Mouse (Mus musculus): Measurements from ENCODE around the gene Pqlc3. TPM values are rescaled to one million over a fixed set of nuclear protein-coding genes. Genes with fewer than 3 reads are reported as not detected.

Gene Pqlc3
- total and polyA plus RNA-seq, 3 experiments: 5.2 to 13.1 TPM; not detected in 1

- Histone ChIP-seq H3K36me3 (ENCODE audit: control insufficient read depth in 1 of 2, insufficient read depth in 2 of 2, low read length in 2 of 2) (no peaks in the 10 kb centered on the region), H3K4me3 (ENCODE audit: control insufficient read depth in 1 of 2, insufficient read depth in 1 of 2, low read depth in 2 of 2, low read length in 2 of 2) (no peak within 1 kb of the TSS), H3K27me3 (ENCODE audit: control insufficient read depth in 1 of 2, insufficient read depth in 2 of 2, low read length in 2 of 2) (0 out of 4 replicates have a peak, but pooled peaks cover 0 to 1% of the 10 kb centered on the region in 2 experiments), H3K9me3 (replicated peaks; ENCODE audit: insufficient read depth, low read length) (no peaks in the 10 kb centered on the region), H3K9ac (ENCODE audit: control insufficient read depth, low read depth, low read length, poor library complexity, severe bottlenecking) (no peak within 1 kb of the TSS), H3K27ac (ENCODE audit: control insufficient read depth, low read depth, low read length) (no peak within 1 kb of the TSS), H3K4me1 (ENCODE audit: control insufficient read depth in 1 of 2, insufficient read depth in 2 of 2, low read length in 2 of 2) (no peaks in the 10 kb centered on the region), H3K79me2 (ENCODE audit: control insufficient read depth, insufficient read depth, low read length, poor library complexity) (no peaks in the 10 kb centered on the region)
- peak; percentile 44 for DNase-seq (ENCODE audit: low read depth, low spot score)
- TF ChIP-seq ZC3H11A (IDR thresholded peaks at IDR 0.05; ENCODE audit: low read depth, low read length) (peak; percentile 30; the same call in 1 of the 2 replicates), CTCF (IDR thresholded peaks at IDR 0.05 in 2 of 3, conservative IDR thresholded peaks at IDR 0.05 in 1 of 3; ENCODE audit: control insufficient read depth in 1 of 3, insufficient read depth in 1 of 3, low read depth in 2 of 3, low read length in 3 of 3, poor library complexity in 1 of 3, severe bottlenecking in 1 of 3) (peak; percentile 46 to 75 (median 63)), SMC3 (IDR thresholded peaks at IDR 0.05; ENCODE audit: low read depth, low read length) (peak; percentile 75), ZNF384 (IDR thresholded peaks at IDR 0.05; ENCODE audit: low read depth, low read length) (no peak), RAD21 (IDR thresholded peaks at IDR 0.05; ENCODE audit: low read depth, low read length) (peak; percentile 40), KAT2A (conservative IDR thresholded peaks at IDR 0.05; ENCODE audit: low read depth, low read length) (no peak)
Measured at GRCm38 (mm10) chr12:17011100-17011870, 11.1 kb upstream of the Pqlc3 start, which contains the start of gene 2410004P03Rik. Gene 2410004P03Rik, minus strand, starts transcription at chr12:17011727.

- no peak overlapping the region for H3K27ac ChIP-seq (ENCODE audit: control insufficient read depth, low read depth, low read length)
- H3K79me2 ChIP-seq (ENCODE audit: control insufficient read depth, insufficient read depth, low read length, poor library complexity): no peaks in the 10 kb centered on the region
- 0 out of 4 replicates have a peak, but pooled peaks cover 0 to 1% of the 10 kb centered on the region in 2 experiments for H3K27me3 ChIP-seq (ENCODE audit: control insufficient read depth in 1 of 2, insufficient read depth in 2 of 2, low read length in 2 of 2)
- no peak overlapping the region for H3K9ac ChIP-seq (ENCODE audit: control insufficient read depth, low read depth, low read length, poor library complexity, severe bottlenecking)
- no peaks in the 10 kb centered on the region for H3K4me1 ChIP-seq (ENCODE audit: control insufficient read depth in 1 of 2, insufficient read depth in 2 of 2, low read length in 2 of 2)
- no peaks in the 10 kb centered on the region for H3K36me3 ChIP-seq (ENCODE audit: control insufficient read depth in 1 of 2, insufficient read depth in 2 of 2, low read length in 2 of 2)
- no peak for DNase-seq (ENCODE audit: low read depth, low spot score)
- no peaks in the 10 kb centered on the region for H3K9me3 ChIP-seq (replicated peaks; ENCODE audit: insufficient read depth, low read length)
- H3K4me3 ChIP-seq (ENCODE audit: control insufficient read depth in 1 of 2, insufficient read depth in 1 of 2, low read depth in 2 of 2, low read length in 2 of 2): no peak overlapping the region
- peak; percentile 14 to 32 (median 29); a peak in 3 of 6 replicates for TF ChIP-seq CTCF (IDR thresholded peaks at IDR 0.05 in 2 of 3, conservative IDR thresholded peaks at IDR 0.05 in 1 of 3; ENCODE audit: control insufficient read depth in 1 of 3, insufficient read depth in 1 of 3, low read depth in 2 of 3, low read length in 3 of 3, poor library complexity in 1 of 3, severe bottlenecking in 1 of 3)
- TF ChIP-seq MYB (IDR thresholded peaks at IDR 0.05; ENCODE audit: low read depth, low read length): no peak
- TF ChIP-seq MYC (IDR thresholded peaks at IDR 0.05; ENCODE audit: low read depth, low read length): no peak
- no peak for TF ChIP-seq ZMIZ1 (IDR thresholded peaks at IDR 0.05; ENCODE audit: low read depth, low read length)
- TF ChIP-seq RAD21 (IDR thresholded peaks at IDR 0.05; ENCODE audit: low read depth, low read length): peak; percentile 7
- no peak for TF ChIP-seq SIN3A (IDR thresholded peaks at IDR 0.05; ENCODE audit: low read length)
Measured at GRCm38 (mm10) chr12:17009466-17009865, 9.3 kb upstream of the Pqlc3 start.

- H3K4me3 ChIP-seq (ENCODE audit: control insufficient read depth in 1 of 2, insufficient read depth in 1 of 2, low read depth in 2 of 2, low read length in 2 of 2): no peak overlapping the region
- H3K36me3 ChIP-seq (ENCODE audit: control insufficient read depth in 1 of 2, insufficient read depth in 2 of 2, low read length in 2 of 2): no peaks in the 10 kb centered on the region
- H3K4me1 ChIP-seq (ENCODE audit: control insufficient read depth in 1 of 2, insufficient read depth in 2 of 2, low read length in 2 of 2): peaks cover 3 to 13% of the 10 kb centered on the region in 2 experiments; a peak in 3 of 4 replicates
- H3K79me2 ChIP-seq (ENCODE audit: control insufficient read depth, insufficient read depth, low read length, poor library complexity): no peaks in the 10 kb centered on the region; the same call in 1 of the 2 replicates
- no peak overlapping the region for H3K27ac ChIP-seq (ENCODE audit: control insufficient read depth, low read depth, low read length)
- no peak overlapping the region for H3K9ac ChIP-seq (ENCODE audit: control insufficient read depth, low read depth, low read length, poor library complexity, severe bottlenecking)
- no peaks in the 10 kb centered on the region for H3K9me3 ChIP-seq (replicated peaks; ENCODE audit: insufficient read depth, low read length)
- H3K27me3 ChIP-seq (ENCODE audit: control insufficient read depth in 1 of 2, insufficient read depth in 2 of 2, low read length in 2 of 2): no peaks in the 10 kb centered on the region
- no peak for DNase-seq (ENCODE audit: low read depth, low spot score)
- TF ChIP-seq NRF1 (IDR thresholded peaks at IDR 0.05; ENCODE audit: insufficient read depth, low read depth, low read length, poor library complexity, severe bottlenecking) (no peak), USF1 (IDR thresholded peaks at IDR 0.05; ENCODE audit: low read depth, low read length) (no peak), SIN3A (IDR thresholded peaks at IDR 0.05; ENCODE audit: low read length) (no peak), RCOR1 (IDR thresholded peaks at IDR 0.05; ENCODE audit: low read depth, low read length) (no peak), ZNF384 (IDR thresholded peaks at IDR 0.05; ENCODE audit: low read depth, low read length) (no peak), EP300 (IDR thresholded peaks at IDR 0.05; ENCODE audit: low read depth in 1 of 2, low read length in 2 of 2) (no peak), RAD21 (IDR thresholded peaks at IDR 0.05; ENCODE audit: low read depth, low read length) (no peak), TCF12 (IDR thresholded peaks at IDR 0.05; ENCODE audit: low read depth, low read length) (no peak), SMC3 (IDR thresholded peaks at IDR 0.05; ENCODE audit: low read depth, low read length) (no peak), POLR2AphosphoS5 (IDR thresholded peaks at IDR 0.05; ENCODE audit: borderline replicate concordance, low read depth, low read length) (no peak), GABPA (IDR thresholded peaks at IDR 0.05; ENCODE audit: low read depth, low read length) (no peak), MYB (IDR thresholded peaks at IDR 0.05; ENCODE audit: low read depth, low read length) (no peak), KAT2A (conservative IDR thresholded peaks at IDR 0.05; ENCODE audit: low read depth, low read length) (no peak), MEF2A (IDR thresholded peaks at IDR 0.05; ENCODE audit: extremely low read depth, insufficient replicate concordance, low read depth, low read length, poor library complexity, severe bottlenecking) (no peak), CHD1 (IDR thresholded peaks at IDR 0.05; ENCODE audit: low read depth, low read length) (no peak), TAL1 (IDR thresholded peaks at IDR 0.05; ENCODE audit: low read length) (no peak), USF2 (IDR thresholded peaks at IDR 0.05; ENCODE audit: borderline replicate concordance in 1 of 2, insufficient read depth in 1 of 2, low read depth in 1 of 2, low read length in 2 of 2) (no peak)
Measured at GRCm38 (mm10) chr12:17001211-17001610, 1.0 kb upstream of the Pqlc3 start.

Data from MEL (cell line).